Mouse (Mus musculus) adrenal gland, adult 8-10 months (tissue): ENCODE measurements around the gene Apobec4. TPM values are rescaled to one million over a fixed set of nuclear protein-coding genes. Genes with fewer than 3 reads are reported as not detected.

ENCODE experiments used
- DNase-seq: peaks from one replicate; pipeline ENCODE4 v3.0.0; 2022
- total RNA-seq, 4 experiments: library from RNA; stranded (reverse); gene quantifications; 2 replicates each; pipeline ENCODE4 v1.2.4; 2022

Apobec4 gene
- not detected for total RNA-seq

DNA sequence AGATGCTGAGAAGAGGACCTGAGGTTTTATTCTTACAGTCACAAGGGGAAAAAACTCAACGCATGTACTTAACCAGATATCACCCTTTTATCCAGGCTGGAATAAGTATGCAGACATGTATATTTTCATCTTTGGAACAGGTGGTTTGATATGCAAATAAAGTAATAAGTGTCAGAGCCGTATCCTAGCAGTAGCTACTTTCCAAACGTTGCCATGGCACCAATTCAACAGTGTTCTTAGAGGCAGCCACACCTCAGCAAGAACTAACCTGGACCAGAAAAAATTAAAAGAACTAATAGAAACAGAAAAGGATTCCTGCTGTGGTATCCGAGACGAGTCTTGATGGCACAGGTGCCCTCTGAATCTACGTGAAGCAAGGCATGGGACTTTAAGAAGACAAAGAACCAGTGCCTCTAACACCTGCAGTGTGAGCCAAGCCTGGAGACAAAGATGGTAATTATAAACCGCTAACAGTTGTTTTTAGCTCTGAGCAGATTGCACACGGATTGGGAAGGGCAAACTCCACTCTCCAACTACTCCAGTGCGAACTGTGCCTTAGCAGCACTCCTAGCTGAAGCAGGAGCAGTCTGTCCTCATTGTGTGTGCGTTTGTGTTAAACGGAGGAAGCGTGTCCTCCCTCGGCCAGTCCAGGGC, at the start of gene Apobec4:
TSS of gene Apobec4 (plus strand) at position 240 of the 654 bp plus-strand sequence.
- DNase-seq: no peak

DNA sequence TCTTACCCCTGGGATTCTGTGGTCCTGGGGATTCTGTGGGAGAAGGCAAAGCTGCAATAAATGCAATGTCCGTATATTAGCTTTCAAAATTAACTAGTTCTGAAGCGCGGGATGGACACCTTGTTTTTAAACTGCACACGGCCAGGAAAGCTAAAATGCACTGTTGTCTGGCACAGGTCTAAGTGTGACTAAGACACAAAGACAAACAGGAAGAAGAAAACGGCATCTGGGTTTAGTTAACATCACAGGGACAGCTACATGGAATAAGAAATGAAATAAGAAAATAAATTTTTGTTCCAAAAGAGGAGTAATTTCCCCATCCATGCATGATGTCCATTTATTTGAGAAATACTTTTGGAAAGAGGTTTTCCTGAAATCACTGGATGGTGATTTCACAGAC, 49.3 kb upstream of the Apobec4 start:
- no peak for DNase-seq

DNA sequence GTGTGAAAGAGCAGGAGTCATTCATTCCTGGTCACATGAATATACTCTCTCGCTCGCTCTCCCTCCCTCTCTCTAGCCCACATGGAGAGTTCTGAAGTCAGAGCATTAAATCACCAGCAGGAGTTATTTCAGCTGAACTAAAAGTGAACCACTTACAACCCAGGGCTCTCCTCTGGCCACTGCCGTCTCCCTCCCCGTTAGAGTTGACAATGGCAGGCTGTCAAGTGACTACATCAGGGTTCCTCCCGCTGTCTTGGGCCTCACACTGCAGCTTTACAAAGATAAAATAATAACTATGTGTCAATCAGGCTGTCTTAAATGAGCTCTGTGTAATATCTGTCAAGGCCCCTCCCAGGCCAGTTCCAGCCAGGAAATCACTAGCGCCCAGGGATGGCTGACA, 47.4 kb upstream of the Apobec4 start:
- DNase-seq: no peak

DNA sequence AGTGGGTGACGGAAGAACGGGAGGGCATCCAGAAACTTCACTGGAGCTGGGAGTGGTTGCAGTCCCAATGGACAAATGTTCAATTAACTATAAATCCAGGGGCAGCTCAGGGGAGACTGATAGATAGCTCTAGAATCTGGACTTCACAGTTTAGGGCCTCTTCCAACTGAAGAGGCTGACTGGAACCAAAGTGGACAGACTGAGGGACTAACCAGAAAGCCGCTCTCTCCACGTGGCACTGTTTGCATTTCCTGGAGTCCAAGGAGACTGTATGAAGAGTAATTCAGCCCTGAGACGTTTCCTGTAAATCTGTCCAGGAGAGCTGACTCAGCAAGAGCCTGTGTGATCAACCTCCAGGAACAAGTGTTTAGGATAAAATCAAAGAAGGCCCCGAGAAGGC, 46.4 kb upstream of the Apobec4 start:
- no peak for DNase-seq

DNA sequence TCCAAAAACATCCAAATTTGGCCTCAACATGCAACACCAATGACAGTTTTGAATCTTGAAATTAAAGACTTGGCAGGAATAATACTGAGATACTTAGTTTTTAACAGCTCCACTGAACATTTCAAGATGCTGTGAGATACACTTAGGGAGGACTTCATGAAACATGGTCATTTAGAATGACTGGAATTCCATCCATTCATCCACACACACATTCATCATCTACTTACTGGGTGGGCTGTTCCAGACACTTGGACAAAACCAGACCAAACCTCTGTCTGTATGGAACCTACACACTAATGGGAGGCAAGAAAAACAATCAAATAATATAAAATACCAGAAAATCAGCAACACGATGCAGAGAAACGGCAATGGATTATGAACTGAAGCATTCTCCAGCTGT, 42.8 kb upstream of the Apobec4 start:
- no peak for DNase-seq

DNA sequence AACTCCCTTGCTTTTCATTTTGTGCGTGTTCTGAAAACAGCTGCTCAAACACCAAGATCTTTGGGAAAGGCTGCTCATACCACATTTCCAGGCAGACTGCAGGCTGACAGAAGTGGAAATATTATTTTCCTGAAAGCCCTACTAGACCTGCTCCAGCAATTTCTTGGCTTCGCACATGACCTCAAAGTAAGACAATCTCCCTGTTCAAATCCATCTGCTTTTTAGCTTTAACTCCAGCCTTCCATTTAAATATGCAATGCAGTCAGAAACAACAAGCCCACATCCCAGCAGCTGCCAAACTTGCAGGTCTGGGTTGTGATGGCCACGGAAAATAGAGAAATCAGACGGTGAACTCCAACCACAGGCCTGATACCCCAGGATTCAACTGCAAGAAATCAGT, 39.3 kb upstream of the Apobec4 start:
- DNase-seq: no peak

DNA sequence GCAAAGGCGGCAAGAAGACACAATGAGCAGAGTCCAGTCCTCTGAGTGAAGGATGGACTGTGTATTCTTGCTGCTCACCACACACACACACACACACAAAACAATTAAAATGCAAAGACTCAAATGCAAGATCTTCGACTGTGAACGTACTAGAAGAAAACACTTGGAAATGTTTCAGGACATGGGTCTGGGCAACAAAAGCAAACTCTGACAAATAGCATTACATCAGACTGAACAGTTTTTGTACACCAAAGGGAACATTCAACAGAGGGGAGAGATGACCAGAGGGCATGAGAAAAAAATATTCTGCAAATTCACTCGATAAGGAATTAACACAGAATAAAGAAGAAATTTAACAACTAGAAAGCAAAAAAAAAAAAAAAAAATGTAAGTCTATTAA, 36.4 kb upstream of the Apobec4 start:
- no peak for DNase-seq

DNA sequence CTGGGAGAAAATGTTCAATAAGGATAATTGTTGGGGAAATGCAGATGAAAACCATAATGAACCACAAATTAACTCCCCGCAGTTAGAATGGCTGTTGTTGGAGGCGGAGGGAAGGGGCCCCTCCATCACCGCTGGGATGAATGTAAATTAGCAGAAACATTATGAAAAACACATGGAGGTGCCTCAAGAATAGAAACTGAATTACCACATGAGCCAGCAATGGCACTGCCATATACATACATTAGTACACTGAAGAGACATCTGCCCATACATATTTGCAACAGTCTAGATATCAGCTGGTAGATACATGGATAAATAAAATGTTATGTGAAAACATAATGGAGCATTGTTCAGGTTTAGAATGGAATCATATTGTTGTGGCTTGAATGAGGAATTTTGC, 35.9 kb upstream of the Apobec4 start:
- no peak for DNase-seq

DNA sequence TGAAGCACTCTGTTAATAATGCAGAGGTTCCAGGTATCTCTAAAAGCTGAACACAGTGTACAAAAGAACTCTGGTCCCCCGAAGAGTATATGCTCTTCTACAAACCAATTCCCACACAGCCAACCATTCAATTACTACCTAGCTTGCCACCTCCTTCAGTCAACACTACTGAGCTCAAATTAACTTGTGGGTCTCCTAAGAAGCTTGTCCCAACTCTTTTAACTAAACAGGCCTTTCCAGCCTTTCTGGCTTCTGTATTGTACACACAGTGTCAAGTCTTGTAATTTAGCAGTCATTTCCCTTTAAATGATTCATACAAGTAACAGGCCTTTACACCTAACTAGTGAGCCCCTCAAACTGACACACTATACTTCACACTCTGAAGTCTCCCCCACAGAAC, 33.0 kb upstream of the Apobec4 start:
- DNase-seq: no peak

DNA sequence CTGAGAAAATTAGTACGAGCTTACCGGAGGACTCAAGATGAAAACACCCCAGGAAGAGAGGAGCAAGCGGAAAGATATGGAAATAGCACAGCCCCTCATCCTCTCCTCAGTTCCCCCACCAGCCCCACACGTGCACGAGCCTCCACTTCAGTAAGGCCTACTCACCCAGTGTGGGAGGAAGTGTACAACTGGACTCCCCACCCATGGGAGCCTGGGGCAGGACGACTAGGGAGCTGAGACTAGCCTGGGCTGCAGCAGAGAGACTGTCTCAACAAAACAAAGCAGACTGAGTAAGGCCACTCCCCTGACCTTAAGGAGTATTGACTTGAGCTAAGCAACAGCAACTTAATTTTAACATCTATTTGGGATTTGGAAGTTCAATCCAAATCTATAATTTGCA, 32.2 kb upstream of the Apobec4 start:
- DNase-seq: no peak

DNA sequence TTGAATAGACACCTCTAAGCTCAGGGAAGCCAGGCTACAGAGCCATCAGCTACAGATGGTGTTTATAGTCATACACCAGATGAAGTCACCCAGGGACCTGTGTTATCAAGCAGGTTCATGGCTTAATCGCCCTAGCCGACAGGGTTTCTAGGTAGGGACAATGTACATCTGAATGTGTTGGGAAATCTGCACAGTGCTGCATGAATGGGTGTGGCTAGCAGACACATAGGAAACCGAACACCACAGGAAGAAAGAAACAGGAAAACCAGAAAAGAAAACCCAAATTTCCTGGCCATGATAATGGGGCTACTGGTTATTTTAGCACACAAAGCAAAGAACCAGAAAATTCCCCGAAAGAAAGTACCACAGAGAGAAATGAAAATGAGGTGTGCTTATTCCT, 29.4 kb upstream of the Apobec4 start:
- DNase-seq: no peak

DNA sequence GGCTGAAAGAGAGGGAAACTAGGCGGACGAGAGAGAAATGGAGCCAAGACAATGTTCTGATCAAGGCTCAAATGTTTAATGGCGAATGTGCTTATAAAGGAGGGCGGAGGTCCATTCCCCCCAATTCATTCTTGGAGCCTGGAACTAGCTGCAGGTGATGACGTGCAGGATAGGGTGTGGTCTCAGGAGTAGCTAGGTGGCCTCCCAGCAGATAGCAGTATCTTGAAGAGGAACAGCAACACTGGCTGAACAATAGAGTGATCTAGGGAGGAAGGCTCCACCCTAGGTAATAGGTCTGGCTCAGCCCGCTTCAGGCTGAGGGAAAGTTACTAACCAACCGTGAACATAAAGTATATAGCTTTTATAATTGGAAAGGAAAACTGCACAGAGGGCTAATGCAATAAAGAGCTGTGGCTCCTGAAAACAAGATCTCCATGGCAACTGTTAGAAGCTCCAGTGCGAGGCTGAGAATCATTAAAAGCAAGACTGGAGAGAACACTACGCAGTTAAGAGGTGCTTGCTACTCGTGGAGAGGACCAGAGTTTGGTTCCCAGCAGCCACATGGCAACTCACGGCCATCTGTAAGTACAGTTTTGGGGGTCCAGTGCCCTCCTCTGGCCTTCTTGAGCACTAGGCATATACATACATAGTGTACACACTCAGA, 28.7 kb upstream of the Apobec4 start:
- no peak for DNase-seq

DNA sequence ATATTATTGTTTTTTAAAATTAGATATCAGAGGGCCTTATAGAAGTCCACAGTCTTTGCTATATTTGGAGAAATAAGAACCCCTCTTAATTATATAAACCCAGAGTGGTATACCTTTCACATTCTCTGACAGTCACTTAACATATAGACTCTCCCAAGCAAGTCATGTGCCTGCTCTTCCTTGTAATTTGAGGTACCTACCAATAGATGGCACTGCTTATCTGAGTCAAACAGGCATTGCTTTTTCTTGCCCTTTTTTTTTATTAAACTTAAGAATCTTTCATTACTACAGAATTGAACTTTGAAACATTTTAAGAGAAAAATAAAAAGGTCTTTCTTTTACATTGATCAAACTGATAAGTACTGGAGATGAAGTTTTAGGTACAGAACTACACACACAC, 26.1 kb upstream of the Apobec4 start:
- DNase-seq: no peak

DNA sequence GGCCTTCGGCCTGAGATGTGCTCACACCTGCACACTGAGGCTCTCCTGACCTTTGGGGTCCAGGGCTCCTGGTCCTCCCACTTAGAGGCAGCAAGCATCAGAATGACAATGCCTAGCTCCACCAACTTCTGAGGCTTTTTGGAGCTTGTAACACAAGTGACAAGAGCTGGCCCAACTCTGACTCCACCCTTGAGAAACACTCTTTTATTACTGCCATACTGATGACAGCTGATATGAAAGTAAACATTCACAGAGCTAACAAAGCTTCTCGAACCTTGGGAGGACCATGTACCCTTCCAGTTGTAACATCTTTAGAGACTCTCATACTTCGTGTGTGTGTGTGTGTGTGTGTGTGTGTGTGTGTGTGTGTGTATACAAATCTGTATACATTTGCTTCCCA, 24.3 kb upstream of the Apobec4 start:
- no peak for DNase-seq

DNA sequence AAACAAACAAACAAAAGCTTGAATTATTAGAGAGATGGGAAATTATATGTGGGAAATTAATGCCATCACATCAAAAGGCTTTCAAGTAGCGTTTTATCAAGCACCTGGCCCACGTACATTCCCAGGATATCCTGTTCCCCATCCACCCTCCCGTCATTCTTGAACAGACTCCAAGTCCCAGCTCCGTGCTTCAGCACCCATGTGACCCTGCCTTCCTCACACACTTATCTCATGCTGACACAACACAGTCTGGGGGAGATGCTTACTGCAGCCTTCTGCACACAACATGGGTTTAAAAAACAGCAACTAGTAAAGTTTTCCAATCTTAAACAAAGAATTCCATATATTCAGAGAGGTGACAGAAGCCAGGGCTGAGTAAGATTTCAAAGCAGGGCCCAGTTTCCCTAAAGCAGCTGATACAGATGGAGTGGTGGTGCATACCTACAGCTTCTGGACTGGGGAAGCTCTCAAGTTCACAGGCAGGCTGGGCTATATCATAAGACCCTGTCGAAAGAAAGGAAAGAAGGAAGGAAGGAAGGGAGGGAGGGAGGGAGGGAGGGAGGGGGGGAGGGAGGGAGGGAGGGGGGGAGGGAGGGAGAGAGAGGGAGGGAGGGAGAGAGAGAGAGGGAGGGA, 22.6 kb upstream of the Apobec4 start:
- no peak for DNase-seq

DNA sequence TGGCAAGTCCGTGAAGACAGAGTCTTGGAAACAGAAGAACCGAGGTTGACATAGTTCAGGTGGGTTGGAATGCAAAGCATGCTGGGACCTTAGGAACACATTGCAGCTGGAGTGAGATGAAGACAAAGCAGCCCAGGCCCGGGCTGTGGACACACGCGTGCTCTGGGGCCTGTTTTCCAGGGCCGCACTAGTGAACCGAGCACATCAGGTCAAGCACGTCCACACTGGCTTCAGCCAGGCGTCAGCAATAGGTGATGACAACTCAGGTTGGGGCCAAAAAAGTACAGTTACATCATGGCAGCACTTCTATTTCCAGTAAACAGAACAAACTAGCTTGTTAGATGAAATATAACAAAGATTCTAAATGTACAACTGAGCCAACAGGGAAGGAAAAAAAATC, 11.6 kb upstream of the Apobec4 start:
- DNase-seq: no peak

DNA sequence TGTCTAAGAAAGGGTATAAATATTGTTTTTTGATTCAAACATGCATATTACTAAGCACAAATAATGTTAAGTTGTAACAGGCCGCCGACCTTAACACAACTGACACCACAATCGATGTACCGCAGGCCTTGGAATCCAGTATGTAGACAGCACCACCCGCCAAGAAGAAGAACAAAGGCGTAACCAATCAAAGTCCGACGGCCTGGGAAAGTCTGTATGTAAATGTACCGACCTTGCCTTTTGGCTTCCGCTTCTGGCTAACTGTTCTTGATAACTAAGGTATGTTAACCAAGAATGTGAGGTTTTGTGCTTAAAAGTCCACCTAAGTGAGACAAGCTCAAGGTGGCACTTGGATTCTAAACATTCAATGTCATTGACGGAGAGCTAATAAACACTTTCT, 11.0 kb upstream of the Apobec4 start:
- DNase-seq: no peak

DNA sequence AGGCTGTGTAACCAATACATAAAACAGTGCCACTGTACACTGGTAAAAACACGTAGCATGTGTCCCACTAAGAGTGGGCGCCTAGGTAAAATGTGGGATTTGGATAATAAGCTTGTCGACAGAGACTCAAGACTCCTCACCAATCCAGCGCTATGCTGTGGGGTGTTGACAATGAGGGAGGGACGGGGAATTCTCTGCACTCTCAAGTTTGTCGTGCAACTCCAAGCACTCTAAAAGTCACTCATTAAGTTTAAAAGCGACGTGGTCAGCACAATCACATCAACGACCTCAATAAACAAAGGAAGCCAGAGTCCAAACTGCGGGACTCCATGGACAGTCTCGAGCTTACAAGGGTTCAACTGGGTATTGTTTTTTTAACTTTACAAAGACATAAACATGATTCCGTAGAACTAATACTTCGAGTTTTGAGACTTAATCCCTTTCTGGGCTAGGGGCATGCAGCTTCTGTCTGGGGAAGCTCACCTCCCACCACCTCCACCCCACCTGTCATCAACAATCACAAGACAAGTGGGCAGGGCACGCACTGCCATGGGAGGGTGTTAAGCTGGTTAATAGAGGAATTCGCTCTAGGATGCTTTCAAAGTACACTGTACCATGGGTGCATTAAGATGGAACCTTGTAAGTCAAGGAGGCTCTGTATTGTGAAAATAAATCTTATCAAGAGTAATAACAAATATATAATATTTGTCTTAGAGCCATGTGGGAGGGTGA, 7.1 kb upstream of the Apobec4 start:
- DNase-seq: no peak

DNA sequence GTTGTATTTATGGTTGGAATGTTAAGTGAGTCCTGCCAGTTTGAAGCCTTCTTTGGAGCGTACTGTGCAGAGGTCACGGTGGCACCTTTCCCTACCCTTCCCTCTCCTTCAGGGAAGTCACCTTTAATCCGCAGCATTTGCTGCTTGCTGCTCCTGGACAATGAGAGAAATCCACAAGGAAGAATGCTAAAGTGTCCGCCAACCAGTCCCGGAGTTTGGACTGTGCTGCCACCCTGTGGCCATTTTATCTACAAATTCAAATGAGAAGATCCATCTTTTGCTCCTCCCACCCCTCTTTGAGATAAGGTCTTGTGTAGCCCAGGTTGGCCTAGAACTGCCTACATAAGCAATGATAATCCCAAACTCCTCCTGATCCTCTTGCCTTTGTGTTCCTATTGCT, 3.9 kb upstream of the Apobec4 start:
- peak; percentile 52 for DNase-seq

DNA sequence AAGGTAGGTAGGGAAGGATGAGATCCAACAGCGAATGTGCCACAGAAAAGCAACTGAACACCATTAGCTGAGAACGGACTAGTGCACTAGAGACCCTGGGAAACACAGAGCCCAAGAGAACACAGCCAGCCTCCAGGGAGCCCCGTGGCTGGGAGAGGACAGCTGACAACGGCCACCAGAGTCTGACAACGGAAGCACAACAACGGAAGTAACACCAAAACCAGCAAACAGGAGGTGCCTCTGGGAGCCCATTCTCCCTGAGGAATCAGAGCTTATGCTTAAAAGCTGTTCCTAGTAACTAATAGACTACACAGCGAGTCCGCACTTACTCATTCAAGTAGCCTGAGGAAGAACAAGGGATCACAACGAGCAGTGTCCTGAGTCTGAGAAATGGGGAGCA, 1.1 kb upstream of the Apobec4 start:
- DNase-seq: no peak

DNA sequence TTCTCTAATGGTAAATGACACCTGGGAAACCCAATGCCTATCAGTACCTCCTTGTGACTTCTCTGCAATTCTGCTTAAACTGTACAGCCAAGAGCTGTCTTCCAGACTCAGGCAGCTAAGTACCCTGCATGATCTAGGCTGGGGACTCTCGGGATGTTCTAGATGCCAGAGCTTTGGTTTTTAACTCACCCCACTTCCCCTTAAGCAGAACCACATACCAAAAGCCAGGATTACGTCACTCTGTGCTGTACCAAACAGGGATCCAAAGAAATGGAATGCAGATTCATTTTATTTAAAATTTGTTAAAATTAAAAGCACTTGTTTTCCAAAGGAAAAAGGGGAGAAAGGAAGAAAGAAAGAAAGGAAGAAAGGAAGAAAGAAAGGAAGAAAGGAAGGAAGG, 11.4 kb downstream of the Apobec4 start:
- DNase-seq: no peak

DNA sequence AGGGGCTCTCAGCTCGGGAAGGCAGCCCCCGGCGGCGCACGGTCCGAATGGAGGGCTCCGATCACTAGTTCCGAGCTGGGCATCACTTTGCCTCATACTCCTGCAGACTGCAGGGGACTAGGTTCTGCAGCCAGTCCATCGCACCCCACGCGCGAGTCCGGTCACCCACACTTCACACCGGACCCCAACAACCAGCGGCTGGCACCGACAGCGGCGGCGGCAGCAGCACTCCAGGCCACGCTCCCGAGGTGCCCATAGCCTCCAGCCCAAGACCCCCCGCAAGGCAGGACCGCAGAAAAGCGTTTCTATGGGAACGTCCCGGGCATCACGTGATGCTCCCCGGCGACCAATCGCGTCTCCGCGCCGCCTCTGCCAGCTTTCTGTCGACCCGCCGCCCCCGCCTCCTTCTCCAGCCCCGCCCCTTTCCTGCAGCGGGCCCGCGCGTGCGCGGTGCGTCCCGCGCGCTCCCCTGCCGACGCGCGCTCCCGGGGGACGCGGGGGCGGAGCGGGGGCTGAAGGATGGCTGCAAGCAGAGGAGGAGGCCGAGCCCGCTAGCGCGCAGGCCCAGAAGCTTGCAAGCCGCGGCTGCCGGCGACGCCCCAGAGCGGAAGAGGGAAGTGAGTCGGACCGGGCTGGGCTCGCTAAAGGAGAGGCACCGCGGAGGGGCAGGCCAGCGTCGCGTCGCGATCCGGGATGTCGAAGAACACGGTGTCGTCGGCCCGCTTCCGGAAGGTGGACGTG, 15.9 kb downstream of the Apobec4 start, which contains the start of the genes Rgl1 and Arpc5:
TSS of gene Rgl1 (minus strand) at position 320 of the 741 bp plus-strand sequence.
TSS of gene Arpc5 (plus strand) at position 511 of the 741 bp plus-strand sequence.
- DNase-seq: peak; percentile 96
